Mouse (Mus musculus) subcutaneous adipose tissue, adult 2 months (tissue): ENCODE measurements around the gene Misp. TPM values are rescaled to one million over a fixed set of nuclear protein-coding genes. Genes with fewer than 3 reads are reported as not detected.

ENCODE experiments used
- polyA plus RNA-seq: library from polyadenylated mRNA; depleted of rRNA; stranded (reverse); fragments of >200 nt; gene quantifications from 2 replicates; pipeline ENCODE4 v1.2.3, GENCODE M21; 2012; ENCODE audit warnings: low replicate concordance; rRNA removed

Gene Misp
- polyA plus RNA-seq, result 0.53 and 9.3 TPM in 2 replicates

DNA sequence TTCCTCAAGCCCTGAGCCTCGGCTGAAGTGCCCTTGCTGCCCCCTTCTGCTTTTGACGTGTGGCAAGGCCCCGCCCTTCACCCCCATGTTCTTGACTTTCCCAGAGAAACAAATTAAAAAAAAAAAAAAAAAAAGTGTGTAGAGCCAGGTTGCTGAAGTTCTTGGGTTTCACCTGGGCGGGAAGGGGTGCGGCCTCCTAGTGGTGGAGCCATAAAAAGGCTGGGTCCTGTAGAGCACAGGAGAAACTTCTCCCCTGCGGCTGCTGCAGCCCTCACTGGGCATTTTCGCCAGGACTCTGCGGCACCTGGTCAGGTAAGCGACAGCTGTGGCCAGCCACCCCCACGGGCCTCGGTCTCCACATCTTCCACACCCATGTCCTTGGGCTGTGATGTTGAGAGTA is at the start of gene Misp:
Gene Misp, plus strand, starts transcription at position 208 of the 400 bp plus-strand sequence.

GRCm38 (mm10) chr10:79777103-79777531 is 43.7 kb upstream of the Misp start, which contains the start of gene Fstl3:
Gene Fstl3, plus strand, starts transcription at chr10:79777272.

DNA sequence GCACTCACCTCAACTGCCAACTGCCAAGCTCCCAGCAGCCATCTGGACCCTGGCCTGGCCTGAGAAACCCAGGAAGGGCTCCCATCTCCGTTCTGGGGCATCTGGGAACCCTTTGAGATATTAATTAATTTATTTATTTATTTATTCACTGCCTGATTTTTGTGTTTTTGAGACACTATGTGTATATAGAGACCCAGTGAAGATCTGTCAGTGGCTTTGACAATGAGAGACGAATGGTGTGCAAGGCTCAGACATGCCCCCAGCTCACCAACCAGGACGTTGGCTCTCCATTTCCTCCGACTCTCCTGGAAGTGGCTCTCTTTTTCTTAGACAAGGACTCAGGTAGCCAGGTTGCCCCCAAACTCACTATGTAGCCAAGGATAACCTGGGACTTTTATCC is 29.9 kb upstream of the Misp start, which contains the start of gene Prss57:
Gene Prss57, minus strand, starts transcription at position 101 of the 400 bp plus-strand sequence.

DNA sequence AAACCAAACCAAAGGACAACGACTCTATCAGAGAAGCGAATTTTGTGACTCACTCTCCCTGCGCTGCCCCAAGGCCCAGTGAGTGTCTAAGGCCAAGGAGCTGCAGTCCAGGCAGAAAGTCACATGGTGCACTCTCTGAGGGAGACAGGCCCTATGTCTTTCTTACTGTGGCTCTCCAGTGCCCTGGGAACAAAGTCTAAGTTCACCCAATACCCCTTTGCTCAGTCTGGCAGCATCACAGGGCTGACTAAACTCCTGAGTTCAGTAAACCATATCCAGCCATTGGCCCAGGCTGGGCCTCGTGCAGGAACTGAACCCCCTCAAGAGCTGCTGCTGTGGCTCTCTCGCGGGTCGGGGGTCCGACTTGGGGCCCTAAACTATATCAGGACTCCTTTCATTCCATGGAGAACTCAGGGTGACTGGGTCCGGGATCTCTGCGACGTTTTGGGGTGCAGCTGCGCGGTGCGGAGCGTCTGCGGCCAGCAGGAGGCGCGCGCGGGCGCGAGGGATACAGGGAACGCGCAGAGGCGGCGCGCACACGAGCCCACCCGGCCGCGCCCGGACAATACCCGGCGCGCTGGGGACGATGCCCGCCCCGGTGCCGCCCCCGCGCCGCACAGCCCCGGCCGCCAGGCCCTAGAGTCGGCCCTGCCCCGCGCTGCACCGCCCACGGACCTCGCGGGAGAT is 27.6 kb upstream of the Misp start, which contains the start of gene Palm:
Gene Palm, plus strand, starts transcription at position 522 of the 687 bp plus-strand sequence.

DNA sequence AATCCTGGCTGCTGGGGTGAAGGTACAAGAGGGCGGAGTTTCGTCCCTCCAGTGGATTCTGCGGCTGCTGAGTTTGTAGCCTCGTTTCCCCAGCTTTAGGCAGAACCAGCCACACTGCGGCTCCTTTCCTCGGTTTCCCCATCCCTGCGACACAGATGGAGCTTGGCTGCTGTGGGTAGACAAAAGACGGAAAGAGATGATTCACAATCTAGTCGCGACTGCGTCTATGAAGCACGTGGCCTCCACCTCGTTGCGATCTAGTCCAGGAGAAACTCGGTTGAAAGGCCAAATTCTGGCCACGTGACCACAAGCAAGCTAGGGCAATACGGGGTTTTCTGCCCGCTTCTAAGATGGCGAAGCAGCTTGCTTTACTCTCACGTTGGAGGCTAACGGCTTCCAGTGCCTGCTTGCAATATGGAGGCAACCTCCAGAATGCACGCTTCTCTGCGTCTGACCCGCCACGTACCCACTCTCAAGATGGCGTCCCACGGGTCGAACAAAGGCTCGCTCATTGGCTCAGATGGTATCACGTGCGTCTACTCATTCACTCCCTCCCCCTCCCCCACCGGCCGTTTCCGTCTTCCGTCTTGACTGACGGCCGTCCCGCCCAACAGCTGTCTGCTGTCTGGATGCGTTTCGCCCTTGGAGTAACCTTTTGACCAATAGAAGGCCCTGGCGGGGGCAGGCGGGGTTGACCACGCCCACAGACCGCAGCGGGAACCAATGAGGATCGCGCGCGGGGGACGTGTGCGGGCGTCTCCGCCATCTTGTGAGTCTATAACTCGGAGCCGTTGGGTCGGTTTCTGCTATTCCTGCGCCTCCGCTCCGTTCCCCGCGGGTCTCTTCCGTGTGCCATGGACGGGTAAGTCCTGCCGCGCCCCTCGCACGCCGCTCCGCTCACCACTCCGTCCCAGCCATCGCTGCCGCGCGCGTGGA is 33.3 kb downstream of the Misp start, which contains the start of gene Ptbp1:
Gene Ptbp1, plus strand, starts transcription at position 568 of the 936 bp plus-strand sequence.

GRCm38 (mm10) chr10:79874290-79874862 is 53.6 kb downstream of the Misp start, which contains the start of the genes Prtn3 and Plppr3:
Gene Prtn3, plus strand, starts transcription at chr10:79874476.
Gene Plppr3, minus strand, starts transcription at chr10:79874634.

Other genes with a start within 250 kb of the Misp start
- not detected in 2 replicates for gene Theg, start 233.7 kb upstream of the Misp start, polyA plus RNA-seq
- gene C2cd4c, start 207.0 kb upstream of the Misp start, polyA plus RNA-seq, result 0.11 and 0.67 TPM in 2 replicates
- gene Shc2, start 183.1 kb upstream of the Misp start, polyA plus RNA-seq, result 11.9 and 35.3 TPM in 2 replicates
- not detected in 2 replicates for gene Odf3l2, start 175.3 kb upstream of the Misp start, polyA plus RNA-seq
- gene Madcam1, start 156.4 kb upstream of the Misp start, polyA plus RNA-seq, result 0.35 and 0.63 TPM in 2 replicates
- gene Tpgs1, start 151.6 kb upstream of the Misp start, polyA plus RNA-seq, result 53.3 and 65.9 TPM in 2 replicates
- 199 and 244 TPM in 2 replicates for gene Cdc34, start 138.8 kb upstream of the Misp start, polyA plus RNA-seq
- gene Gzmm, start 132.0 kb upstream of the Misp start, polyA plus RNA-seq, result 0.96 and 1.0 TPM in 2 replicates
- gene Bsg, start 116.5 kb upstream of the Misp start, polyA plus RNA-seq, result 629 and 760 TPM in 2 replicates
- 2.0 and 3.2 TPM in 2 replicates for gene Hcn2, start 104.4 kb upstream of the Misp start, polyA plus RNA-seq
- 53.4 and 66.9 TPM in 2 replicates for gene Polrmt, start 74.4 kb upstream of the Misp start, polyA plus RNA-seq
- gene Fgf22, start 65.9 kb upstream of the Misp start, polyA plus RNA-seq, result 0.26 TPM in 1 of 2 replicates, not detected in the other
- 70.2 and 152 TPM in 2 replicates for gene Rnf126, start 54.0 kb upstream of the Misp start, polyA plus RNA-seq
- 48.7 and 48.9 TPM in 2 replicates for gene Fstl3, start 43.7 kb upstream of the Misp start, polyA plus RNA-seq
- gene Prss57, start 30.0 kb upstream of the Misp start, polyA plus RNA-seq, result 0.17 and 0.19 TPM in 2 replicates
- 79.5 and 127 TPM in 2 replicates for gene Palm, start 27.4 kb upstream of the Misp start, polyA plus RNA-seq
- 143 and 437 TPM in 2 replicates for gene Ptbp1, start 33.4 kb downstream of the Misp start, polyA plus RNA-seq
- gene Prtn3, start 53.5 kb downstream of the Misp start, polyA plus RNA-seq, result 9.6 and 15.2 TPM in 2 replicates
- 32.9 and 40.1 TPM in 2 replicates for gene Plppr3, start 53.6 kb downstream of the Misp start, polyA plus RNA-seq
- gene Elane, start 65.3 kb downstream of the Misp start, polyA plus RNA-seq, result 1.6 and 3.3 TPM in 2 replicates
- 21,080 and 31,020 TPM in 2 replicates for gene Cfd, start 69.9 kb downstream of the Misp start, polyA plus RNA-seq
- gene Med16, start 87.9 kb downstream of the Misp start, polyA plus RNA-seq, result 55.6 and 79.3 TPM in 2 replicates
- not detected in 2 replicates for gene Gm26602, start 89.9 kb downstream of the Misp start, polyA plus RNA-seq
- 9.9 and 10.5 TPM in 2 replicates for gene Kiss1r, start 96.0 kb downstream of the Misp start, polyA plus RNA-seq
- 145 and 176 TPM in 2 replicates for gene R3hdm4, start 100.2 kb downstream of the Misp start, polyA plus RNA-seq
- 3.0 and 9.3 TPM in 2 replicates for gene Arid3a, start 106.1 kb downstream of the Misp start, polyA plus RNA-seq
- 46.4 and 57.2 TPM in 2 replicates for gene Wdr18, start 139.2 kb downstream of the Misp start, polyA plus RNA-seq
- 0.10 and 0.13 TPM in 2 replicates for gene Grin3b, start 149.7 kb downstream of the Misp start, polyA plus RNA-seq
- gene Tmem259, start 163.3 kb downstream of the Misp start, polyA plus RNA-seq, result 273 and 278 TPM in 2 replicates
- gene Cnn2, start 167.6 kb downstream of the Misp start, polyA plus RNA-seq, result 63.8 and 191 TPM in 2 replicates
- 15.1 and 17.4 TPM in 2 replicates for gene Abca7, start 175.5 kb downstream of the Misp start, polyA plus RNA-seq
- 32.7 and 52.3 TPM in 2 replicates for gene Arhgap45, start 195.7 kb downstream of the Misp start, polyA plus RNA-seq
- 154 and 220 TPM in 2 replicates for gene Polr2e, start 218.8 kb downstream of the Misp start, polyA plus RNA-seq
- 955 and 2,154 TPM in 2 replicates for gene Gpx4, start 226.2 kb downstream of the Misp start, polyA plus RNA-seq